Mouse (Mus musculus) embryonic facial prominence, embryonic 15.5 days (tissue): ENCODE measurements at regions not wholly inside any gene's neighbourhood (a gene's known extent, or its start where the extent isn't known, plus 50 kb on each side); places are given as distances from the start of the nearest gene placed in this dataset.
A peak's percentile ranks its signal among the peaks of the same experiment; 100 is the strongest.

Experiments used
- ATAC-seq: fragments of 200-750 bp; cut with Nextera tagmentation; 2 replicates; pipeline ENCODE4 v1.8.0; 2017; ENCODE audit warnings: low read depth, moderate TSS enrichment; ENCODE audit not compliant: insufficient number of reproducible peaks, low FRiP score, low TSS enrichment
- H3K27ac ChIP-seq: fragments of 300-500 bp; sonication (generic); replicated peaks from 2 replicates; pipeline ENCODE4 v1.5.1; 2015; ENCODE audit warnings: mild to moderate bottlenecking, inconsistent platforms
- H3K27me3 ChIP-seq: fragments of 300-500 bp; sonication (generic); 2 replicates; pipeline ENCODE4 v1.6.1; 2015; ENCODE audit warnings: inconsistent platforms
- H3K36me3 ChIP-seq: fragments of 300-500 bp; sonication (generic); 2 replicates; pipeline ENCODE4 v1.6.1; 2015; ENCODE audit warnings: mild to moderate bottlenecking, inconsistent platforms
- H3K4me1 ChIP-seq: fragments of 300-500 bp; sonication (generic); 2 replicates; pipeline ENCODE4 v1.6.1; 2015; ENCODE audit warnings: inconsistent platforms
- H3K4me2 ChIP-seq: fragments of 300-500 bp; sonication (generic); replicated peaks from 2 replicates; pipeline ENCODE4 v1.6.1; 2015; ENCODE audit warnings: mild to moderate bottlenecking, inconsistent platforms
- H3K4me3 ChIP-seq: fragments of 300-500 bp; sonication (generic); replicated peaks from 2 replicates; pipeline ENCODE4 v1.5.1; 2015; ENCODE audit warnings: mild to moderate bottlenecking, inconsistent platforms
- H3K9ac ChIP-seq: fragments of 300-500 bp; sonication (generic); 2 replicates; pipeline ENCODE4 v1.6.1; 2015; ENCODE audit warnings: inconsistent platforms
- H3K9me3 ChIP-seq: fragments of 300-500 bp; sonication (generic); replicated peaks from 2 replicates; pipeline ENCODE4 v1.6.1; 2016; ENCODE audit warnings: inconsistent platforms
- WGBS: fragments of 180-500 bp; shearing (Covaris S2); methylation state at CpG from one replicate; pipeline ENCODE4 v1.1.7; 2015; 5-methylcytosine and 5-hydroxymethylcytosine counted together

DNA sequence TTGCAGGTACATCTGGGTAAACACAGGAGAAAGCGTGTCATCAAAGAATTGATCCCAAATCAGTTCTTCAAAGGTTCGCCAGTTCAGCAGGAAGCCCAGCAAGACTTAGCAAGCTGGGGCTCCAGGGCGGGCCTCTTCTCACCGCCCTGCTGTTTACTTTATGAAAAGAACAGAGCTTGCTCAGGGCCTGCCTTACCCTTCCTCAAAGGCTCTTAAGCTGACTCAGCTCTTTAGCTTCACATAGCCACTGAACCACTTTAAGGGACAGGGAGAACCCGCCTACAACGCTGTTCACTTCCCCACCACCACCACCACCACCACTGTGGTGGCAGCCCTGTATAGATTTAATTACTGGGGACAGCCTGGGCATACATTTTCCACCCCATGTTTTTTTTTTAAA, 148.5 kb downstream of the Clic5 start:
- ATAC-seq, result peak; percentile 75; the same call in 1 of the 2 replicates
- Histone ChIP-seq H3K4me1 (0 out of 2 replicates have a peak, but pooled peaks cover 13% of the 10 kb centered on the region), H3K27ac (peak overlapping the region; percentile 45; the same call in 1 of the 2 replicates), H3K27me3 (no peaks in the 10 kb centered on the region), H3K9me3 (no peaks in the 10 kb centered on the region), H3K36me3 (no peaks in the 10 kb centered on the region), H3K4me2 (no peak overlapping the region), H3K9ac (no peak overlapping the region), H3K4me3 (no peak overlapping the region)
- WGBS, result 41% methylated on average over 6 of the region's 6 CpGs

DNA sequence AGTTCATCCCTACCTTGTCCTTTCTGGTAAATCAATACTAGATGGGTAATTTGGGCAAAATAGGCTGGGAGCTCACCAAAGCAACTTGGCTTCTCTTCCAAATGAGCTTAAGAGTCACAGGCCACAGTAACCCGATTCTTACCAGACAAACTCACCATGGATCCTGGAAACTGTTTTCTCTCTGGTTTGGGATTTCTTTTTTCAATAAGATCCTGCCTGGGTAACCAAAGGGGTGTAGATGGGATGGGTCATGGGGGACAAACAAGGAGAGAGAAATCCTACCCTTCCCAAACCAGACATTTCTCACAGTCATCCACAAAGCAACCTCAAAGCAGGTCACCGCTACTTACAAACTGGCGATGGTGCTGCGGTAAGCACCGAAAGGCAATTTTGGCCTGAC, 148.9 kb downstream of the Clic5 start:
- H3K4me2 ChIP-seq, result no peak overlapping the region
- no peak overlapping the region for H3K4me3 ChIP-seq
- 0 out of 2 replicates have a peak overlapping the region, but pooled peaks have one; percentile 45 for H3K27ac ChIP-seq
- WGBS, result 71% methylated on average over 5 of the region's 5 CpGs
- H3K27me3 ChIP-seq, result no peaks in the 10 kb centered on the region
- H3K4me1 ChIP-seq, result 0 out of 2 replicates have a peak, but pooled peaks cover 13% of the 10 kb centered on the region
- peak; percentile 51; the same call in 1 of the 2 replicates for ATAC-seq
- no peak overlapping the region for H3K9ac ChIP-seq
- no peaks in the 10 kb centered on the region for H3K36me3 ChIP-seq
- no peaks in the 10 kb centered on the region for H3K9me3 ChIP-seq

DNA sequence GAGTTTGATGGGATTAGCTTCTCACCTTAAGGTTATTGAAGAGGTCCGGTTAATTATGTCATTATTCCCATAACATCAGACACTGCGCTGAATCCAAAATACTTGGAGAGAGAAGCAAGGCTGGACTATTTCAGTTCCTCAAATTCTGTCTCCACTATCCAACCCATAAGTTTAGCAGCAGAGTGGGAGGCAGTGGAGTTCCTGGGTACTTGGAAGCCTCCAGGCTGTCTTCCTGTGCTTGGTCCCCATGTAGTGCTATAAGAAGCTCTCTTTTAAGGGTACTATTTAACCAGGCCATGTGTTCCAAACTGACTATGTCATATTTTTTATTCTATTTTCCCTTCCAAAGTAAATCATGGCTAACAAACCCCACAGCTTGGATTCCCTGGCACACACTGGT, 156.2 kb downstream of the Clic5 start:
- no peak for ATAC-seq
- H3K4me1 ChIP-seq, result no peaks in the 10 kb centered on the region
- no peak overlapping the region for H3K4me3 ChIP-seq
- no peaks in the 10 kb centered on the region for H3K27me3 ChIP-seq
- H3K4me2 ChIP-seq, result no peak overlapping the region
- H3K9ac ChIP-seq, result no peak overlapping the region
- 91% methylated on average over 2 of the region's 2 CpGs for WGBS
- no peak overlapping the region for H3K27ac ChIP-seq
- H3K9me3 ChIP-seq, result no peaks in the 10 kb centered on the region
- no peaks in the 10 kb centered on the region for H3K36me3 ChIP-seq

DNA sequence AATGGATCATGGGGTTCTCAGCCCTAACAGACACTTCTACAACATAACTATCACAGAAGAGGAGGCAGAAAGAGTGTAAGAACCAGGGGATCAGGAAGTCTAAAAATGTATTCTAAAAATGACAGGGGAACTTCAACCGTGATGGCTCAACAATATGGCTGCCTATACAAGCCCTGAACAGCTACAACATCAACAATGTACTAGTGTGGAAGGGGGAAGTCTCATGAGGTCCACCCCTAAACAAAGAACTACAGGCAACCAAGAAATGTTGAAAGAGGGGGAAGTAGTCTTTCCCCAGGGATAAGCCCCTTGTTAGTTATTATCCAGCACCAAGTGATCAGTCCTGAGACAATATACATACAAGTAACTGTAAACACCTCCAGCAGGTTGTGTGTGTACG, 157.0 kb downstream of the Clic5 start:
- WGBS, result 82% methylated on average over 2 of the region's 2 CpGs

DNA sequence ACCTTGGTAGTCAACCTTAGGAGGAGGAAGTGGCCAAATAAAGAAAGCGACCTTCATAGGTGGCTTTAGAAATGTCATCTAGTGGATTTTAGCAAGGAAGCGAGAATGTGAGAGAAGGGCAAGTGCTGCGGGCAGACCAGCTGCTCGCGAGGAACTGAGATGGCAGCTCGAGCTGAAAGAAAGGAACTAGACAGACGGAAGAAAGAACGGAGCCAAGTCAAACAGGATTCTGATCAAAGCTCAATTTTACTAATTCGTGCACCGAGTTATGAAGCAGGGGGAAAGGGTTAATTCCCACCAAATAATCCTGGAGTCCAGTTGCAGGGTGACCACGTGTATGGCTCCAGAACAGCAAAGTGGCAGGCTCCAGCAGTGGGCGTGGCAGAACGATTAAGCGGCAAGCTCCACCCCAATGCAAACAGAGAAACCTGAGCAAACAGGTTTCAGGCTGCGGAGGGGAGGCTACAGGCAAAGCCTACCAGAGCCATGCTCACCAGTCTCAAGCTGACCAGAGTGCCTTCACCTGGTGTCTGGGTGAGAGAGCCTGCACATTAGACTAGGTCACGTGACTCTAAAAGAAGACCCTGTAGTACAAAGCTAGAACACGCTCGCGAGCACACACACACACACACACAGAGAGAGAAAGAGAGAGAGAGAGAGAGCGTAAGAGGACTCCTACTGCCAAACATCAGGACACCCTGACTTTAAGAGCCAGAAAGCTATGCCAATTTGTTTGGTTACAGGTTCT, 162.0 kb downstream of the Clic5 start:
- H3K9me3 ChIP-seq, result no peaks in the 10 kb centered on the region
- H3K36me3 ChIP-seq, result no peaks in the 10 kb centered on the region
- H3K9ac ChIP-seq, result no peak overlapping the region
- 42% methylated on average over 20 of the region's 20 CpGs for WGBS
- 0 out of 2 replicates have a peak overlapping the region, but pooled peaks have one; percentile 3 for H3K4me3 ChIP-seq
- peak overlapping the region; percentile 36 for H3K4me2 ChIP-seq
- no peaks in the 10 kb centered on the region for H3K27me3 ChIP-seq
- H3K4me1 ChIP-seq, result no peaks in the 10 kb centered on the region; the same call in 1 of the 2 replicates
- ATAC-seq, result peak; percentile 47
- no peak overlapping the region for H3K27ac ChIP-seq

More for the DNA sequence above, 157.0 kb downstream of the Clic5 start:
- Histone ChIP-seq H3K4me2 (no peak overlapping the region), H3K27ac (no peak overlapping the region), H3K4me1 (no peaks in the 10 kb centered on the region), H3K36me3 (no peaks in the 10 kb centered on the region), H3K9me3 (no peaks in the 10 kb centered on the region), H3K4me3 (no peak overlapping the region), H3K27me3 (no peaks in the 10 kb centered on the region), H3K9ac (no peak overlapping the region)
- no peak for ATAC-seq

DNA sequence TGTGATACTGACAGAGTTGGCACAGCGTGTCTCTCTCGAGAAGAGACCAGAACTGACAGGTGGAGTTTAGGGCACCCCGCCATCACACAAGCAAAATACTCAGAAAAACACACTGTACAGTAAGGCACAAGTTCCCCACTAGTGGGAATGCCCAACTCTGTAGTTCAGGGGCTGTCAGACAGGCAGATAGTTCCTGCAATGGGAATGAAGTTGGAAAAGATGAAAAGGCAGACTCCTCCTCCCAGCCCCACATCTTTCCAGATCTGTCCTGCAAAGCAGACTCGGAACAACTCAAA, 162.5 kb downstream of the Clic5 start:
- Histone ChIP-seq H3K36me3 (no peaks in the 10 kb centered on the region), H3K9me3 (no peaks in the 10 kb centered on the region), H3K4me1 (no peaks in the 10 kb centered on the region; the same call in 1 of the 2 replicates), H3K27ac (no peak overlapping the region), H3K9ac (no peak overlapping the region), H3K27me3 (no peaks in the 10 kb centered on the region), H3K4me2 (peak overlapping the region; percentile 36; the same call in 1 of the 2 replicates), H3K4me3 (no peak overlapping the region)
- WGBS, result 68% methylated on average over 4 of the region's 4 CpGs
- ATAC-seq, result 0 out of 2 replicates have a peak, but pooled peaks have one; percentile 24

DNA sequence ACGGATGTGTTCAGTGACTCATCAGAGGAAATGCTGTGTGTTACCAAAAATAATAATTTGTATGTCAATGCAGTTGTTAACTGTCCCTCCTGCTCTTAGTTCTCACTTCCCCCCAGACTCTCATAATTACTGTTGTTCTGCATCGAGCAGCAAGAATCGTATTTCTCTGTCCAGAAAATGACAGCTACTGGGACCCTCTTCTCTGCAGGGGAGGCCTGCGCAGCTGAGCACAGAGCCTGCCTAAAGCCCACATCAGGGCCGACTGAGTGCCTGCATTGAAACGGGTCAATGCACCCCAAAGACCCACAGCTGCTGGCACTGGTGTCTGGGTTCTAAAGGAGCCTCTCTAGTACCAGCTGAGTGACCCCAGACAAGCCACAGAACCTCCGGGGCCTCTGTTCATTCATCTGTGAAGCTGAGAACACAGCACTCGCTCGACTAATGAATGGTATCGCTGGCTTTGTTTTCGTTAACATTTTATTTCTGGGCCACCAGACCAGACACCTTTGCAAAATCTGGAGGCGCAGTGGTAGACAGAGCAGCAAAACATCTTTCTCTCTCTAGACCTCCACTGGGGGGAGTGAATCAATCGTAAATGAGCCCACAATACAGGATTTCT, 163.2 kb downstream of the Clic5 start:
- Histone ChIP-seq H3K36me3 (no peaks in the 10 kb centered on the region), H3K9ac (no peak overlapping the region), H3K4me2 (no peak overlapping the region), H3K27me3 (no peaks in the 10 kb centered on the region), H3K9me3 (no peaks in the 10 kb centered on the region), H3K4me3 (no peak overlapping the region), H3K4me1 (no peaks in the 10 kb centered on the region; the same call in 1 of the 2 replicates), H3K27ac (no peak overlapping the region)
- WGBS, result 53% methylated on average over 13 of the region's 13 CpGs
- ATAC-seq, result no peak

DNA sequence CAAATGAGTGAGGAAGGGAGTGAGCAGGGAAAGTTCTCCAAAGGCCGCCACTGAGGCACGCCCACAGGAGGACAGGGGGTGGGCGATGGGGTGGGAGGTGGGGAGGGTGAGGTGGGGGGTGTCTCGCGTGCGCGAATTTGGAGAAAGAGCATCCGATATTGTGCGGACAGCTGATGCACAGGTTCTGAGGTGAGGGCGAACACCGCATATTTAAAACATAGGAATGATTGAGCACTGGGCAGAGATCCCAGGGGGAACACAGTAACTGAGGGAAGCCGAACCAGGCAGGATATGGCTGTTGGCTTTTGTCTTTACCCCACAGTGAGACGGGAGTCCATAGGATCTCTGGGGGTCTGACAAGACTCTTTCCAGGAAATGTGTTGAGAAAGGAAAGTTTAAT, 163.8 kb downstream of the Clic5 start:
- 79% methylated on average over 13 of the region's 13 CpGs for WGBS
- H3K36me3 ChIP-seq, result no peaks in the 10 kb centered on the region
- no peaks in the 10 kb centered on the region for H3K9me3 ChIP-seq
- no peak overlapping the region for H3K4me2 ChIP-seq
- no peaks in the 10 kb centered on the region; the same call in 1 of the 2 replicates for H3K4me1 ChIP-seq
- no peak for ATAC-seq
- H3K27me3 ChIP-seq, result no peaks in the 10 kb centered on the region
- no peak overlapping the region for H3K27ac ChIP-seq
- H3K4me3 ChIP-seq, result no peak overlapping the region
- H3K9ac ChIP-seq, result no peak overlapping the region

DNA sequence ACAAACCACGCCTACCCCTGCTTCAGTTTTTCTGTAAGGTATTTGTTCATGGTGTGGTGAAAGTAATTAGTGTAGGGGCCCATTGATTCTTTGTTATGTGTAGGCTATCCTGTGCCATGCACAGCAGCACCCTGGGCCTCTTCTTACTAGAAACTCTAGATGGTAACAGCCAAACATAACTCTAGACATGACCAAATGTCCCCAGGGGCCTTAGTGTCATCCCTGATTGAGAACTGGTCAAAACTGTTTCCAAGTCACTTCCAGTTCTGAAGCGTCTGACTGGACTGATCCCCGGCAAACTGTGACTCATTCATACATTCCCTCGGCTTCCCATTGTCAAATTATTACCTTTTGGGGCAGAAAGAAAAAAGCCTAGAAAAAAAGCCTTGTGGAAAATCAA, 174.7 kb downstream of the Clic5 start:
- 0 out of 2 replicates have a peak, but pooled peaks cover 4% of the 10 kb centered on the region for H3K4me1 ChIP-seq
- H3K36me3 ChIP-seq, result no peaks in the 10 kb centered on the region
- no peak overlapping the region for H3K9ac ChIP-seq
- no peak overlapping the region for H3K4me3 ChIP-seq
- no peak for ATAC-seq
- 64% methylated on average over 4 of the region's 4 CpGs for WGBS
- no peak overlapping the region for H3K27ac ChIP-seq
- no peaks in the 10 kb centered on the region for H3K9me3 ChIP-seq
- H3K4me2 ChIP-seq, result no peak overlapping the region
- H3K27me3 ChIP-seq, result no peaks in the 10 kb centered on the region

DNA sequence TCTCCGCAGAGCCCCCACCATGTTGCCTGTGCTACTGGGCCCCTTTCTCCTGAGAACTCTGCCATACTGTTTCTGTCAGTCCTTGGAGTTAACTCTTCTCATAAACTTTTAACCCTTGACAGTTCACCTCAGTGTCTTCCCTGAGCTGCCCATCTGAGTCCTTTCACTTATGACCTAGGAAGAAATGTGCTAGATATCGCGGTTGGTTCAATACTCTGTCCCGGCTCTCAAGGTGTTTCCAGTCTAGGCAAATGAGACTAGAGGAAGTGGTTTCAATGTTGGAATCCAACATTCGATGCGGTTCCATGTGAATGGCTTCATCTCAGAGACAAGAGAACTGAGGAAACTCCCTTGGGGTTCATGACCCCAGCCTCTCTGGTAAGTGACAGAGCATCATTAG, 176.1 kb downstream of the Clic5 start:
- no peaks in the 10 kb centered on the region for H3K27me3 ChIP-seq
- no peaks in the 10 kb centered on the region for H3K9me3 ChIP-seq
- H3K4me1 ChIP-seq, result 0 out of 2 replicates have a peak, but pooled peaks cover 4% of the 10 kb centered on the region
- H3K27ac ChIP-seq, result no peak overlapping the region
- no peak overlapping the region for H3K4me3 ChIP-seq
- WGBS, result 92% methylated on average over 6 of the region's 6 CpGs
- H3K4me2 ChIP-seq, result no peak overlapping the region
- H3K9ac ChIP-seq, result no peak overlapping the region
- ATAC-seq, result no peak
- H3K36me3 ChIP-seq, result no peaks in the 10 kb centered on the region

DNA sequence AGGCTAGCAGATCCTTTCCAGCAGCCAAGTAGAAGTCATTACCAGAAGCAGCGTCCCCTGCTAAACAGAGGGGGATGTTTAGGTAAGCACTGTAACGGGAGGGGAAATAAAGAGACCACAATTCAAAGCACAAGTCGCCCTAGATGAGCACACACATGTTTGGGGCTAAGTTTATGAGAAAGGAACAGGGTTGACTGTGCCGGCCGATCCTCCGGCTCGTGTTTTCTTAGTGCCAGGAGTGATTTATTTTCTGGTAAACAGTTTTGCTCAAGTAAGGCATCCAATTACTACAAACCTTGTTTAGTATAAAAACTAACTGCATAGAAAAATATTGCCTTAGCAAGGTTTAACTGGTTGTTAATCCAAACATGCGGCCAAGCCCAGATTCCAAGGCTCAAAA, 178.1 kb downstream of the Clic5 start:
- Histone ChIP-seq H3K27ac (no peak overlapping the region), H3K27me3 (no peaks in the 10 kb centered on the region), H3K4me1 (0 out of 2 replicates have a peak, but pooled peaks cover 4% of the 10 kb centered on the region), H3K4me2 (no peak overlapping the region), H3K4me3 (no peak overlapping the region), H3K9me3 (no peaks in the 10 kb centered on the region), H3K9ac (no peak overlapping the region), H3K36me3 (no peaks in the 10 kb centered on the region)
- 46% methylated on average over 8 of the region's 8 CpGs for WGBS
- no peak for ATAC-seq
